Mouse (Mus musculus): ENCODE data around the gene Hint1.

Gene Hint1

DNA sequence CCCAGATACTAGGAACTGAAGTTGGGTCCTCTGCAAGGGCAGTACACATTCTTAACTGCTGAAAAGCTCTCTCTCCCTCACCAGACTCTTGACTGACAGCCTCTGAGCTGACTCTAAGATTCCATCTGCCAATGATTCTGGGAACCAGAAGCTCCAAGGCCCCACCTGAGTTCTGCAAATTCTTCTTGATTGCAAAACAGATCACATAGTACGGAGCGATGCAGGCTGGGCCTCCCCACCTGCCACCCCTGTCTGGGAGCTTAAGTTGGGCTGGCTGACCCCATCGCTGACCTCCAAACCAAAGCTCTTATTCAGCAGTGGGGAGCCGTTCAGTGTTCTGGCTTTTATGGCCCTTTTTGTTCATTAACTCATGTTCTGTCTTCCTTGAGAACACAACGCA lies 31.3 kb downstream of the Hint1 start:
- peak; percentile 72 for DNase-seq

- DNase-seq, result peak; percentile 49
Measured at GRCm38 (mm10) chr11:54899657-54900056, 33.5 kb downstream of the Hint1 start.

- peak; percentile 88 for DNase-seq
Measured at GRCm38 (mm10) chr11:54902333-54903323, 36.4 kb downstream of the Hint1 start, which contains the start of gene Gpx3. Gene Gpx3 (plus strand): TSS chr11:54902453.

DNA sequence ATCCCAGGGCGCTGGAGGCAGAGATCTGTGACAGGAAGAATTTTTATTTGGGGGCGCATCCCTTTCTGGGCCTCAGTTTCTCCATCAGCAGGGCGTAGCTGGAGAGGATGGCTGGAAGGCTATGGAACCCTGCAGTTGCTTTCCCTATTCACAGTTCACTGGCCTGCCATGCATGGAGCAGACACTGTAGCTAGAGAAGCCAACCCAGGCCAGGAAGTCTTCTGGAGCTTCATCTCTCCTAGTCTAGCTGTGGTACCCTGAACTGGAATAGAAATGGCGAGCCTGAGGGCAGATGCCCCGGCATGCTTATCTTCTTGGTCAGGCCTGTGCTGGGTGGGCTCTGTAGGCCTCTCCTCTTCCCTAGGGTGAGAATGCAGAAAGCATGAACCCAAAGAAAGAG lies 37.2 kb downstream of the Hint1 start:
- DNase-seq, result peak; percentile 19

- peak; percentile 53 for DNase-seq
Measured at GRCm38 (mm10) chr11:54903940-54904706, 37.9 kb downstream of the Hint1 start.

- peak; percentile 20 for DNase-seq
Measured at GRCm38 (mm10) chr11:54905086-54905485, 38.9 kb downstream of the Hint1 start.

DNA sequence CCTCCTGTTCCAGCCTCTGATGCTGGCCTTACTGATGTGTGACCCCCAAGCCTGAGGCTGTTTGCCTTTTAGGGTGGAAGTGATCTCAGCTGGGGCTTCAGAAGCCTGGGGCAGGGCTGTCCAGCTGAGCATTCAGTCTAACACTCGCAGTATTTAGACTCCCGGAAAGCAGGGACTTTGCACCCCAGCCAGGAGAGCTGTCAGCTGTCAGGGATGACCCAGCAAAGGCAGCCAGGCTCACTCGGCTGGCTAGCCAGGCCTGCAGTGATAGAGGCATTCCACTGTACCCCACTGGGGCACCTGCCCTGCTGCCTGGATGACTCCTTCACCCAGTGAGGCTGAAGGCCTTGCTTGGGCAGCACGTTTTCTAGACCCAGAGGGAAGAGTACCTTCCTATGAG lies 39.7 kb downstream of the Hint1 start:
- DNase-seq, result peak; percentile 56

GRCm38 (mm10) chr11:54906466-54906865 lies 40.3 kb downstream of the Hint1 start:
- DNase-seq, result peak; percentile 25

- peak; percentile 27 for DNase-seq
Measured at GRCm38 (mm10) chr11:54907259-54907658, 41.1 kb downstream of the Hint1 start.

DNA sequence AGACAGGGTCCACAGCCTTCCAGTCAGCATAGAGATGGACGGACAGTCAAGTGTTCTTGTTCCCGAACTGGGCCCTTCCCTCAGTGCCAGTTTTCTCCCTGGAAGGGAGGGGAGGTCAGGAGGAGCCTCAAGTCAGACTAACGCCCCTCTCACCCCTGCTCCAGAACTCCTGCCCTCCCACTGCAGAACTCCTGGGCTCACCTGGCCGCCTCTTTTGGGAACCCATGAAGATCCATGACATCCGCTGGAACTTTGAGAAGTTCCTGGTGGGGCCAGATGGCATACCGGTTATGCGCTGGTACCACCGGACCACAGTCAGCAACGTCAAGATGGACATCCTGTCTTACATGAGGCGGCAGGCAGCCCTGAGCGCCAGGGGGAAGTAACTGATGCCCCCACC lies 43.1 kb downstream of the Hint1 start:
- no peak for DNase-seq

DNA sequence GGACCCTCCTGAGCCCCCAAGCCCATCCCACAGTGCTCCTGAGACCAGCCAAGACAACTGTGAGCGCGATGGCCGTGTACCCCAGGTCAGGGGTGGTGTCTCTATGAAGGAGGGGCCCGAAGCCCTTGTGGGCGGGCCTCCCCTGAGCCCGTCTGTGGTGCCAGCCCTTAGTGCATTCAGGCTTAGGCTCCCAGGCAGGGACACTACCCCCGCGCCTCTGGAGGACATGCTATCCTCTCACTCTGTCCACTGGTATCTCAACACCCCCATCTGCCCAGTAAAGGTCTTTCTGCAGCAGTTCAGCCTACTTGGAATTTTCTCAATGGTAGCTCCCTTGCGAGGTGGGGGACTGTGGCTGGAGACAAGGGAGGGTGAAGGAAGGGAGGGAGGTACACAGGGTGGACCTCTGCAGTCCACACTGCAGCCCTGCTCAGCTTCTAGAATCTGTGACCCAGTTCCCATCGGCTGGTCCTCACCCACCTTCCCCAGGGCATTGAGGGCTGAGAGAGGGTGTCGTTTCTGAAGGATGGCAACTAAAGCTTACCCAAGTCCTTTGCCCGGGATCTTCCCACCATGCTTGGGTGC lies 44.0 kb downstream of the Hint1 start:
- peak; percentile 52 for DNase-seq

- DNase-seq, result no peak
Measured at GRCm38 (mm10) chr11:54911201-54911600, 45.0 kb downstream of the Hint1 start.

DNA sequence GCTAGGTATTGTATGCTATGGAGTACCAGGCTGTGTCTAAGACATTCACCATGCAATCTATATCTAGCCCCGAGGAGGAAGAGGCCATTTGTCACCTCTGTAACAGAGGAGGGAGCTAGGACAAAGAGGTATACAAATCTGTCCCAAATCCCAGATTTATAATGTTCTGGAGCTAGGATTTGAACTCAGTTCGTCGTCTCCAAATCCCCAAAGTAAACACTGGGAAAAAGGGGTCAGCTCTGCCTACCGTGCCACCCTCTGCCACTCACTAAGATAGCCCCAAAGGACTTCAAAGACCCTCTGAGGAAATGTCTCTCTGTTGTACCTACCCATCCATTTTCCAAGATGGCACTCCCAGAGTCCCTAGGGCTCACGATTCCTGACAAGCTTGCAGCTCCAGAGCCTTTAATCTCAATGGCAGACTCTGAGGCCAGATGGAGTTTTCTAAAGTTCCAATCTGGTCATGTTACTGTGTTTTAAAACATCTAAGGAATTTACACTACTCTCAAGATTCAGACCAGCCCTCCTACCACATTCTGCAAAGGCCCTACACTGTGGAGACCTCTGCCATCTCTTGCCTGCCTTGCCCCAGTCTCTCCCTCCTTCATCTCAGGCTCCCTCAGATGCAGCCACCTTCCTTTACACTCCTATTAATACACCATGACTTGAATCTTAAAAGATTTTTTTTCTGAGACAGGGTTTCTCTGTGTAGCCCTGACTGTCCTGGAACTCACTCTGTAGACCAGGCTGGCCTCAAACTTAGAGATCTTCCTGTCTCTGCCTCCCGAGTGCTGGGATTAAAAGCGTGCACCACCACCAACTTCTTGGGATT lies 45.7 kb downstream of the Hint1 start:
- DNase-seq, result peak; percentile 66

DNA sequence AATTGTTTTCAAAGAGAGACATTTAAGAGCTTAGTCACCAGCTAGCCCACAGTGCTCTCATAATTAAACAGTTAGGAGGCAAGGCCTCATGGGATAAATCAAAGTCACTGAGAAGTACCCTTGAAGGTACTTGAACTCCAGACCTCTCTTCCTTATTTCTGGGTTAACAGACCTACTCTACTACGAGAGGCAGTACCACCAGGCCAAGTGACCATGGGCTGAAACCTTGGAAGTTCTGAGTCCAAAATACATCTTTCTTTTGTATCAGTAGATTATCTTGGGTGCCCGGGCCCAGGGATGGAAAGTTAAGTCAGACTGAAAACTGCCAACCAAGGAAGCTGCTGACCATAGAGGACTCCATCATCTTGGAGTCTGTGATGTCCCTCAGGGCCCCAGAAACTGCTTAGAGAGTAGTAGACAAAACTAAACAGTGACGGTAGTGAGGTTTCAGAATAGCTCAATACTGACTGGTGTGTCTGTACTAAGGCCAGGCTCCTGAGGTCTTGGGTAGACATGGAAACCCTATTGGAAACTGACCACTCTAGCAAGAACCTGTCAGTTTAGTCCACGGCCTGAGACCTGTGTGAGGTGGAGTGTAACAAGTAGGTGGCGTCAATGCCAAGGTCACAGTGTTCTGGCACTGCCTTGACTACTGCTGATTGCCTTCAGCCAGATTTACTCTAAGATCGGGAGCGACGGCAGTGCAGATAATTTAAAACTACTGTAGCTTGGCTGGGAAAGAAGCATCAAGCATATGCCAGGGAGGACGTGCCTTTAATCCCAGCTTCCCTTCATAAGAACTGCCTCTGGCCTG lies 46.5 kb downstream of the Hint1 start:
- DNase-seq, result peak; percentile 75

DNA sequence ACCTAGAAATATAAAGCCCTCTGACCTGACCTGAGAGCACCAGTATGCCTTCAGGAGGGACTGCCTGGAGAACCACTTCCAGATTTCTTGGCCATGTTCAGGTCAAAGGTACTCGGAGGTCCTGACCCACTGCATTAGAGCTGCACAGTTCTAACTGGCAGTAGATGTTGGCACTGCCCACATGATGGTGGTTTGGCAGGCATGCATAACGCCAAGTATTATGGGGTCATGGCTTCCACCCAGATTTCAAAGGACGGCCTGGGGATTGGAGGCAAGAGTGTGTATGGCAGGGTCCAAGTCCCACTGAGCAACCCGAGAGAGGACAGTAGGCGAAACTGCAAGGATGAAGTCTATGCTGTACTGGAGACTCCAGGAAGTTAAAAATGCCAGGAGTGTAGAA lies 47.7 kb downstream of the Hint1 start:
- DNase-seq, result peak; percentile 47

GRCm38 (mm10) chr11:54917461-54917860 lies 51.3 kb downstream of the Hint1 start:
- DNase-seq, result no peak

DNA sequence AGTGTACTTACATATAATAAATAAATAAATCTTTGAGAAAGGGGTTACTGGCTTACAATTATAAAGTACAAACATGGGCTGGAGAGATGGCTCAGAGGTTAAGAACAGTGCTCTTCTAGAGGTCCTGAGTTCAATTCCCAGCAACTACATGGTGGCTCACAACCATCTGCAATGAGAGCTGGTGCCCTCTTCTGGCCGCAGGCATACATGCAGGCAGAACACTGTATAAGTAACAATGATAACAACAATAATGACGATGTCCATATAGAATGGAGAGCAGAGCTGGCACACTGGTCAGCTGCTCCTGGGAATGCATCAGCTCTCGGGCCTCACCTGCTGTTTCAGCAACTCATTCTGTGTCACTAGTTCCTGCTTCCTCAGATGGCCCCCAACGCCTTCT lies 52.1 kb downstream of the Hint1 start:
- DNase-seq, result no peak
